Mouse (Mus musculus) midbrain, embryonic 10.5 days (tissue): ENCODE data around the gene Aplp2. TPM values are rescaled to one million over a fixed set of nuclear protein-coding genes. Genes with fewer than 3 reads are reported as not detected.

Experiments
- DNase-seq: peaks from one replicate; pipeline ENCODE4 v3.0.0-alpha.2; 2017; ENCODE audit warnings: low spot score
- H3K27ac ChIP-seq: fragments of 300-500 bp; sonication (generic); replicated peaks from 2 replicates; pipeline ENCODE4 v1.5.1; 2016; ENCODE audit warnings: mild to moderate bottlenecking
- H3K27me3 ChIP-seq: fragments of 300-500 bp; sonication (generic); 2 replicates; pipeline ENCODE4 v1.6.1; 2016; ENCODE audit warnings: low read depth, mild to moderate bottlenecking; ENCODE audit not compliant: poor library complexity, severe bottlenecking
- H3K36me3 ChIP-seq: fragments of 300-500 bp; sonication (generic); 2 replicates; pipeline ENCODE4 v1.6.1; 2016; ENCODE audit warnings: mild to moderate bottlenecking, moderate library complexity
- H3K4me1 ChIP-seq: fragments of 300-500 bp; sonication (generic); 2 replicates; pipeline ENCODE4 v1.6.1; 2016
- H3K4me3 ChIP-seq: fragments of 300-500 bp; sonication (generic); 2 replicates; pipeline ENCODE4 v1.5.1; 2016; ENCODE audit warnings: mild to moderate bottlenecking, moderate library complexity
- H3K9me3 ChIP-seq: fragments of 300-500 bp; sonication (generic); replicated peaks from 2 replicates; pipeline ENCODE4 v1.6.1; 2016; ENCODE audit warnings: mild to moderate bottlenecking
- WGBS: fragments of 180-500 bp; shearing (Covaris S2); methylation state at CpG from one replicate; pipeline ENCODE4 v1.1.7; 2016; 5-methylcytosine and 5-hydroxymethylcytosine counted together
- polyA plus RNA-seq: library from polyadenylated mRNA; unstranded; fragments of >200 nt; fragmentation: Nextera tagmentation; extraction: Ambion mirVana; gene quantifications from 2 replicates; pipeline ENCODE4 v1.2.1, GENCODE M21; 2016

The Aplp2 gene
- polyA plus RNA-seq, 1 experiment from 2014 or later, result 226 TPM

GRCm38 (mm10) chr9:31195573-31195972 lies 16.0 kb downstream of the Aplp2 start:
- H3K4me1 ChIP-seq, result peaks cover 3% of the 10 kb centered on the region; the same call in 1 of the 2 replicates
- no peaks in the 10 kb centered on the region for H3K9me3 ChIP-seq
- 88% methylated on average over 1 of the region's 1 CpGs for WGBS
- H3K36me3 ChIP-seq, result peaks cover 22% of the 10 kb centered on the region
- H3K27ac ChIP-seq, result no peak overlapping the region
- H3K4me3 ChIP-seq, result no peak overlapping the region
- H3K27me3 ChIP-seq, result no peaks in the 10 kb centered on the region
- DNase-seq, result no peak

GRCm38 (mm10) chr9:31192378-31192777 lies 19.2 kb downstream of the Aplp2 start:
- Histone ChIP-seq H3K27ac (no peak overlapping the region), H3K36me3 (peaks cover 22% of the 10 kb centered on the region), H3K27me3 (no peaks in the 10 kb centered on the region), H3K4me3 (no peak overlapping the region), H3K9me3 (no peaks in the 10 kb centered on the region), H3K4me1 (peaks cover 3% of the 10 kb centered on the region; the same call in 1 of the 2 replicates)
- no peak for DNase-seq
- WGBS, result 95% methylated on average over 7 of the region's 7 CpGs

- 76% methylated on average over 7 of the region's 7 CpGs for WGBS
- H3K4me1 ChIP-seq, result peaks cover 3% of the 10 kb centered on the region; the same call in 1 of the 2 replicates
- H3K36me3 ChIP-seq, result peaks cover 22% of the 10 kb centered on the region
- no peak for DNase-seq
- no peaks in the 10 kb centered on the region for H3K9me3 ChIP-seq
- H3K27me3 ChIP-seq, result no peaks in the 10 kb centered on the region
- H3K4me3 ChIP-seq, result no peak overlapping the region
- H3K27ac ChIP-seq, result no peak overlapping the region
Measured at GRCm38 (mm10) chr9:31191543-31191942, 20.1 kb downstream of the Aplp2 start.

GRCm38 (mm10) chr9:31189194-31189593 lies 22.4 kb downstream of the Aplp2 start:
- no peak for DNase-seq
- no peak overlapping the region for H3K27ac ChIP-seq
- WGBS, result 83% methylated on average over 2 of the region's 2 CpGs

GRCm38 (mm10) chr9:31184439-31184838 lies 27.2 kb downstream of the Aplp2 start:
- WGBS, result 95% methylated on average over 5 of the region's 5 CpGs
- no peak for DNase-seq
- Histone ChIP-seq H3K4me3 (no peak overlapping the region), H3K27ac (no peak overlapping the region), H3K36me3 (peaks cover 3% of the 10 kb centered on the region; the same call in 1 of the 2 replicates), H3K27me3 (no peaks in the 10 kb centered on the region), H3K9me3 (no peaks in the 10 kb centered on the region), H3K4me1 (no peaks in the 10 kb centered on the region)

More at GRCm38 (mm10) chr9:31189194-31189593, 22.4 kb downstream of the Aplp2 start:
- H3K36me3 ChIP-seq, result peaks cover 16% of the 10 kb centered on the region
- peaks cover 3% of the 10 kb centered on the region; the same call in 1 of the 2 replicates for H3K4me1 ChIP-seq
- no peaks in the 10 kb centered on the region for H3K9me3 ChIP-seq
- no peak overlapping the region for H3K4me3 ChIP-seq
- no peaks in the 10 kb centered on the region for H3K27me3 ChIP-seq

- no peak for DNase-seq
- WGBS, result 90% methylated on average over 4 of the region's 4 CpGs
- H3K36me3 ChIP-seq, result peaks cover 3% of the 10 kb centered on the region; the same call in 1 of the 2 replicates
- H3K9me3 ChIP-seq, result no peaks in the 10 kb centered on the region
- H3K4me3 ChIP-seq, result no peak overlapping the region
- H3K4me1 ChIP-seq, result no peaks in the 10 kb centered on the region
- H3K27me3 ChIP-seq, result no peaks in the 10 kb centered on the region
- no peak overlapping the region for H3K27ac ChIP-seq
Measured at GRCm38 (mm10) chr9:31183061-31183460, 28.6 kb downstream of the Aplp2 start.

- peaks cover 18% of the 10 kb centered on the region for H3K36me3 ChIP-seq
- H3K4me1 ChIP-seq, result no peaks in the 10 kb centered on the region
- no peaks in the 10 kb centered on the region for H3K9me3 ChIP-seq
- H3K4me3 ChIP-seq, result no peak overlapping the region
- H3K27ac ChIP-seq, result no peak overlapping the region
- WGBS, result 85% methylated on average over 10 of the region's 10 CpGs
- H3K27me3 ChIP-seq, result no peaks in the 10 kb centered on the region
- no peak for DNase-seq
Measured at GRCm38 (mm10) chr9:31181291-31182085, 30.1 kb downstream of the Aplp2 start.

GRCm38 (mm10) chr9:31177692-31178091 lies 33.9 kb downstream of the Aplp2 start:
- DNase-seq, result no peak
- Histone ChIP-seq H3K27ac (no peak overlapping the region), H3K36me3 (peaks cover 49% of the 10 kb centered on the region), H3K9me3 (no peaks in the 10 kb centered on the region), H3K27me3 (no peaks in the 10 kb centered on the region), H3K4me1 (no peaks in the 10 kb centered on the region), H3K4me3 (no peak overlapping the region)
- 90% methylated on average over 6 of the region's 6 CpGs for WGBS

- Histone ChIP-seq H3K4me3 (no peak overlapping the region), H3K36me3 (peaks cover 55% of the 10 kb centered on the region), H3K27ac (no peak overlapping the region), H3K4me1 (no peaks in the 10 kb centered on the region), H3K27me3 (no peaks in the 10 kb centered on the region), H3K9me3 (no peaks in the 10 kb centered on the region)
- 89% methylated on average over 8 of the region's 8 CpGs for WGBS
- DNase-seq, result no peak
Measured at GRCm38 (mm10) chr9:31176379-31177130, 35.1 kb downstream of the Aplp2 start.

GRCm38 (mm10) chr9:31175978-31176377 lies 35.6 kb downstream of the Aplp2 start:
- Histone ChIP-seq H3K4me3 (no peak overlapping the region), H3K4me1 (no peaks in the 10 kb centered on the region), H3K9me3 (no peaks in the 10 kb centered on the region), H3K36me3 (peaks cover 60% of the 10 kb centered on the region), H3K27ac (no peak overlapping the region), H3K27me3 (no peaks in the 10 kb centered on the region)
- 87% methylated on average over 3 of the region's 3 CpGs for WGBS
- DNase-seq, result no peak

- H3K4me3 ChIP-seq, result no peak overlapping the region
- DNase-seq, result no peak
- peaks cover 67% of the 10 kb centered on the region for H3K36me3 ChIP-seq
Measured at GRCm38 (mm10) chr9:31175346-31175745, 36.3 kb downstream of the Aplp2 start.

GRCm38 (mm10) chr9:31168356-31169093 lies 43.1 kb downstream of the Aplp2 start:
- no peak for DNase-seq
- Histone ChIP-seq H3K27ac (no peak overlapping the region), H3K4me3 (no peak overlapping the region), H3K9me3 (no peaks in the 10 kb centered on the region), H3K4me1 (no peaks in the 10 kb centered on the region), H3K27me3 (no peaks in the 10 kb centered on the region), H3K36me3 (peaks cover 86% of the 10 kb centered on the region)
- 95% methylated on average over 22 of the region's 22 CpGs for WGBS

More at GRCm38 (mm10) chr9:31175346-31175745, 36.3 kb downstream of the Aplp2 start:
- H3K27me3 ChIP-seq, result no peaks in the 10 kb centered on the region
- 89% methylated on average over 6 of the region's 6 CpGs for WGBS
- no peaks in the 10 kb centered on the region for H3K9me3 ChIP-seq
- H3K4me1 ChIP-seq, result no peaks in the 10 kb centered on the region
- H3K27ac ChIP-seq, result no peak overlapping the region
